Mouse (Mus musculus) liver, embryonic 18 days (tissue): Measurements from ENCODE around the gene Mybphl. TPM values are rescaled to one million over a fixed set of nuclear protein-coding genes. Genes with fewer than 3 reads are reported as not detected.

ENCODE experiments used
- polyA plus RNA-seq: library from polyadenylated mRNA; depleted of rRNA; stranded (reverse); fragments of >200 nt; gene quantifications from 2 replicates; pipeline ENCODE4 v1.2.3, GENCODE M21; 2012; rRNA removed

Gene Mybphl
- 1.0 and 2.0 TPM in 2 replicates for polyA plus RNA-seq

GRCm38 (mm10) chr3:108364270-108364995, at the start of gene Mybphl:
Gene Mybphl (plus strand): TSS chr3:108364911.

GRCm38 (mm10) chr3:108383485-108384354, 19.0 kb downstream of the Mybphl start, which contains the start of gene Psrc1:
Gene Psrc1 (plus strand): TSS chr3:108383839.

GRCm38 (mm10) chr3:108414857-108415830, 50.4 kb downstream of the Mybphl start, which contains the start of gene Celsr2:
Gene Celsr2 (minus strand): TSS chr3:108415552.

Other genes starting within 250 kb of the Mybphl start
- gene Gnai3, start 218.8 kb upstream of the Mybphl start, polyA plus RNA-seq, result 36.8 and 37.1 TPM in 2 replicates
- 0.01 TPM in 1 of 2 replicates, not detected in the other for gene Gpr61, start 210.0 kb upstream of the Mybphl start, polyA plus RNA-seq
- 1.9 and 2.2 TPM in 2 replicates for gene Amigo1, start 178.6 kb upstream of the Mybphl start, polyA plus RNA-seq
- gene Cyb561d1, start 163.7 kb upstream of the Mybphl start, polyA plus RNA-seq, result 1.8 and 1.9 TPM in 2 replicates
- 1.6 and 1.9 TPM in 2 replicates for gene Atxn7l2, start 154.0 kb upstream of the Mybphl start, polyA plus RNA-seq
- gene Sypl2, start 138.3 kb upstream of the Mybphl start, polyA plus RNA-seq, result 0.03 and 0.06 TPM in 2 replicates
- gene Psma5, start 108.0 kb upstream of the Mybphl start, polyA plus RNA-seq, result 69.8 and 80.8 TPM in 2 replicates
- gene Sort1, start 80.8 kb upstream of the Mybphl start, polyA plus RNA-seq, result 10.5 and 12.8 TPM in 2 replicates
- 13.2 and 14.0 TPM in 2 replicates for gene Psrc1, start 18.9 kb downstream of the Mybphl start, polyA plus RNA-seq
- 0.30 and 0.39 TPM in 2 replicates for gene Celsr2, start 50.6 kb downstream of the Mybphl start, polyA plus RNA-seq
- 30.3 and 33.2 TPM in 2 replicates for gene Sars, start 80.3 kb downstream of the Mybphl start, polyA plus RNA-seq
- gene 1700013F07Rik, start 169.2 kb downstream of the Mybphl start, polyA plus RNA-seq, result not detected in 2 replicates
- gene 5330417C22Rik, start 171.6 kb downstream of the Mybphl start, polyA plus RNA-seq, result 0.37 and 0.68 TPM in 2 replicates
- 3.7 and 3.9 TPM in 2 replicates for gene Tmem167b, start 197.6 kb downstream of the Mybphl start, polyA plus RNA-seq
- 6.2 and 6.7 TPM in 2 replicates for gene Taf13, start 206.8 kb downstream of the Mybphl start, polyA plus RNA-seq
- 1.3 and 1.4 TPM in 2 replicates for gene Wdr47, start 226.4 kb downstream of the Mybphl start, polyA plus RNA-seq